Mouse (Mus musculus) urinary bladder, postnatal 14 days (tissue): Measurements from ENCODE around the gene Nup205.

Source experiments
- DNase-seq: peaks from one replicate; pipeline ENCODE4 v3.0.0; 2021; ENCODE audit warnings: low spot score

The Nup205 gene

DNA sequence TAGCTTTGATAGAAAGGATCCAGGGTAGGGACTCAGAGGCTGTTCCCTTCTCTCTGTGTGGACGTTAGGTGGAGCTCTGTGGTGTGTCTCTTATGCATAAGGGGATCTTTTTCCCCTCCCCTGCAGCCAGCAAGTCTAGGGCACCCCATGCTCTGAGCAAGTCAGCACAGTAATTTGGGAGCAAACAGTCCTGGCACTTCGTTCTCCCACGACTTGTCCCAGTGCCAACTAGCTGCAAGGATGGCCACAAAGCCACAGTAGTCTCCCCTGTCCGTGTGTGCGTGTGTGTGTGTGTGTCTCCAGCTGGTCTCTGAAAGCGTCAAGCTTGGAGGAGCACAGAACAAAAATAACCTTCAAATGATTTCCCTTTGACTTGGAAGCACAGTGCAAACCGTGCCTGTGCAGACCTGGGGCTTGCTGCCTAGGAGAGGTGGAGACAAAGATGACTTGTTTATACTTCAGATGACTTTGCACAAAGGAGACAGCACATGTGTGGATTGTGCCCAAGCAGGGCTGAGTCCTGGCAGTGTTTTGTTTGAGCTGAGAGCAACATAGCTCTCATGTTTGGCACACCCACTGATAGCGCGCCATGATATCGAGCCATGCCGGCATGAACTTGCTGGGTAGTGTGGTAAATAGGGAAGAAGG lies 111.0 kb downstream of the Nup205 start:
- peak; percentile 85 for DNase-seq

DNA sequence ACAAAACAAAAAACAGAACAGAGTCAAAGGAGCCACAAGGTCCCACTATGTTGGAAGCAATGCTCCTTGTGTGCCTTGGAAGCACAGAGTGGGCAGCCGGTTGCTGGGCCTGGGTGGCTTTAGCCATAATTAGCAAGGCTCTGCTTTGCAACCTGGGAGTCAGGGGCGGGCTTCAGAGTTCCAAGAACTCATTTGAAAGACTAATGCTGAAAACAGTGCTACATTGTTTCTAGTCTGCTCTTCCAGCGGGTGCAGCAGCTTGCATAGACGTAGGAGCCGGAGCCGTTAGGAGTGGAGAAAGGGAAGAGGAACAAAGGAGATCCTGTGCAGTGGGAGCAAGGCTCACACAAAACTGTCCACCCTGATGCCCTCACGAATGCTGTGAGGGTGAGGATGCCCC lies 111.7 kb downstream of the Nup205 start:
- DNase-seq = no peak

DNA sequence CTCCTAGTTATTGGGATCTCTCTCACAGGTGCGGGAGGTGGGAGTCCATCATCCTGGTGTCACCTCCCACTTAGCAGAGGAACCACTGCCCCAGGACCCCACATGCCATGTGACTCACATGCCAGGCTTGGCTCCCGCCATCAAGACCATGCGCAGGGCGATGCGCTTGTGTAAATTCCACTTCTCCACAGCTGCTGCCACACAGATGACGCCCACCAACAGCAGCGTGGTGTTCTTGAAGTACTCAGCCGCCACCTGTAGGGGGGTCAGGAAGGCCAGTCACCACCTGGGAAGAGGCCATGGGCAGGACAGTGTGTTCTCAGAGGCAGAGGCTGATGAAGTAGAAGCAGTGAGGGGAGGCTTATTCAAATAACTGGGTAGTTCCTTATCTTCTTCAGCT lies 112.5 kb downstream of the Nup205 start:
- no peak for DNase-seq

DNA sequence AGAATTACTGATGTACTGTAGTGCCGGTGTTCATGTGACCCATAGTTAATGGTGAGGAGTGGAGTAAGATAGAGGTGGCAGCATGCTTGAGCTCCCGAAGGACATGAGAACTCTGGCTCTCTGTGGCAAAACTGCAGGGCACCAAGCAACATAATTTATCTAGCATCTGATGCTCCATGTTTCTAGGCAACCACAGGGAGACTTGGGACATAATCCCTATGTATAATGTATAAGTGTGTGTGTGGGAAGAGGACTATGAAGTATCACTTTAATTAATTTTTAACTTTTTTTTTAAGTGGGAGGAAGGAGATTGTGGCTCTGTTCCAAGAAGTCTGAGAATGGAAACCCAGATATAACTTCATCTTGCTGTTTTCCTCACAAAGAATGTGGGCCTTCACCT lies 117.7 kb downstream of the Nup205 start:
- no peak for DNase-seq

DNA sequence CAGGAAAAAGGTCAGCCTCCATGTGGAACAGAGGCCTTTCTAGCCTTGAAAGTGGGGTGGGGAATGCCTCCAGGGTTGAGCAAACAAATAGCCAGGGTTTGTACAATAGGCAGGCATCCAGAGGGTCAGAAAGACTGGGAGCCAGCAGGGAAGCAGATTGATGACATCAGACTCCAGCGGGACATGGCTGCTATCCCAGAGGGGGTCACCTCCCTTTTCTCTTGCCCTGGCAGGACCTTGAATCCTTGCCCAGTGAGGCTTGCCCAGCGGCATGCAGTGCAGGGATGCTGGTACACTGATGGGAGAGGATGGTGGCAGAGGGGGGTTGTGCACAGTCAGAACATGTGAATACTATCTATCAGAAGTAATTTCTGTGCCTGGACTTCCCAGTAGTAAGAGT lies 119.8 kb downstream of the Nup205 start:
- DNase-seq = peak; percentile 17
